Mouse (Mus musculus): ENCODE results near the gene H1f0. TPM values are rescaled to one million over a fixed set of nuclear protein-coding genes. Genes with fewer than 3 reads are reported as not detected.
A peak's percentile ranks its signal among the peaks of the same experiment; 100 is the strongest.
"Not testable (repeated sequence)": the region's sequence is repeated elsewhere in the genome, so short reads cannot be mapped to it uniquely, and the experiment has no call there.

H1f0 gene
- total RNA-seq, 2 experiments from 2014 or later = 71.1 to 87.4 TPM

GRCm38 (mm10) chr15:79001559-79001958, 26.7 kb upstream of the H1f0 start:
- intact Hi-C loops (cut with DNase I) = no loop called here

GRCm38 (mm10) chr15:79002036-79002435, 26.2 kb upstream of the H1f0 start:
- intact Hi-C loops (cut with DNase I) = no loop called here
- DNase-seq = no peak

More at GRCm38 (mm10) chr15:79001559-79001958, 26.7 kb upstream of the H1f0 start:
- no peak for DNase-seq

GRCm38 (mm10) chr15:79003079-79003478, 25.2 kb upstream of the H1f0 start:
- no peak for DNase-seq
- intact Hi-C loops (cut with DNase I) = no loop called here

- no peak for DNase-seq
- intact Hi-C loops (cut with DNase I) = no loop called here
Measured at GRCm38 (mm10) chr15:79005581-79005980, 22.7 kb upstream of the H1f0 start.

GRCm38 (mm10) chr15:79006638-79007037, 21.6 kb upstream of the H1f0 start:
- intact Hi-C loops (cut with DNase I) = no loop called here
- no peak for DNase-seq

- intact Hi-C loops (cut with DNase I) = no loop called here
- no peak for DNase-seq
Measured at GRCm38 (mm10) chr15:79007059-79007458, 21.2 kb upstream of the H1f0 start.

GRCm38 (mm10) chr15:79007836-79008235, 20.4 kb upstream of the H1f0 start:
- DNase-seq; intact Hi-C loops (cut with DNase I): not testable (repeated sequence)

- intact Hi-C loops (cut with DNase I) = no loop called here
- no peak for DNase-seq
Measured at GRCm38 (mm10) chr15:79009734-79010133, 18.5 kb upstream of the H1f0 start.

- DNase-seq = no peak
- intact Hi-C loops (cut with DNase I) = no loop called here
Measured at GRCm38 (mm10) chr15:79011550-79011949, 16.7 kb upstream of the H1f0 start.

GRCm38 (mm10) chr15:79013382-79013781, 14.9 kb upstream of the H1f0 start:
- intact Hi-C loops (cut with DNase I) = no loop called here
- DNase-seq = no peak

- intact Hi-C loops (cut with DNase I) = no loop called here
- no peak for DNase-seq
Measured at GRCm38 (mm10) chr15:79018191-79018590, 10.1 kb upstream of the H1f0 start.

- DNase-seq = no peak
- intact Hi-C loops (cut with DNase I) = no loop called here
Measured at GRCm38 (mm10) chr15:79018886-79019285, 9.4 kb upstream of the H1f0 start.

- no peak for DNase-seq
- intact Hi-C loops (cut with DNase I) = no loop called here
Measured at GRCm38 (mm10) chr15:79022671-79023230, 5.5 kb upstream of the H1f0 start.

- intact Hi-C loops (cut with DNase I) = no loop called here
- DNase-seq = no peak
Measured at GRCm38 (mm10) chr15:79023366-79023765, 4.9 kb upstream of the H1f0 start.

- intact Hi-C loops (cut with DNase I) = no loop called here
- no peak for DNase-seq
Measured at GRCm38 (mm10) chr15:79025687-79026308, 2.5 kb upstream of the H1f0 start.

GRCm38 (mm10) chr15:79026511-79027290, 1.5 kb upstream of the H1f0 start:
- no peak for DNase-seq
- intact Hi-C loops (cut with DNase I) = no loop called here

GRCm38 (mm10) chr15:79027291-79028205, 702 bp upstream of the H1f0 start:
- intact Hi-C loops (cut with DNase I) = loop anchor here (2.0 kb wide), 1 partner anchor 41 kb away; no protein-coding TSS in a partner anchor
- DNase-seq = peak in 1 of 2 experiments; percentile 43

- DNase-seq = no peak
- intact Hi-C loops (cut with DNase I) = loop anchor here (2.0 kb wide), 1 partner anchor 42 kb away; no protein-coding TSS in a partner anchor
Measured at GRCm38 (mm10) chr15:79028823-79029484, 704 bp downstream of the H1f0 start.

GRCm38 (mm10) chr15:79029519-79030241, 1.4 kb downstream of the H1f0 start:
- intact Hi-C loops (cut with DNase I) = loop anchor here (2.0 kb wide), 1 partner anchor 43 kb away; no protein-coding TSS in a partner anchor
- no peak for DNase-seq

Data from gastrocnemius, postnatal 36 days (tissue).